Mouse (Mus musculus) cerebellum, adult 11 months (tissue): ENCODE results near the gene Mybpc3.

ENCODE experiments used
- DNase-seq: peaks from one replicate; pipeline ENCODE4 v3.0.0; 2022

The Mybpc3 gene

DNA sequence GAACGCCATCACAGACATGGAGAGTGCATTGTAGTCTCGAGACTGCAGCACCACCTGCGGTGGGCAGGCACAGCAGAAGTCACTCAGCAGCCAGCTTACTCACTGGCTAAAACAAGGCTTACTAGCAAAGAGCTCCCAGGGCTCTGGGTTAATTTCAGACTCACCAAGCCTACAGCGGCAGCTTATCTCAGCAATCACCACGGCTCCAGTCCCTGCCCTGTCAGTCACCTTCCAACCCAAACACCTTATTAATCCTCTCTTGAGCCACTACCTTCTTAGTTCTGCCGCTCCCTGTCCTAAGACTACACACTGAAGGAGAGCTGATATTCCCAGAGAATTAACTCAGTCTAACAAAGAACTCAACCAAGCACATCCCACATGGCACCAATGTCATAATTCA is 58.3 kb downstream of the Mybpc3 start:
- DNase-seq, result no peak

DNA sequence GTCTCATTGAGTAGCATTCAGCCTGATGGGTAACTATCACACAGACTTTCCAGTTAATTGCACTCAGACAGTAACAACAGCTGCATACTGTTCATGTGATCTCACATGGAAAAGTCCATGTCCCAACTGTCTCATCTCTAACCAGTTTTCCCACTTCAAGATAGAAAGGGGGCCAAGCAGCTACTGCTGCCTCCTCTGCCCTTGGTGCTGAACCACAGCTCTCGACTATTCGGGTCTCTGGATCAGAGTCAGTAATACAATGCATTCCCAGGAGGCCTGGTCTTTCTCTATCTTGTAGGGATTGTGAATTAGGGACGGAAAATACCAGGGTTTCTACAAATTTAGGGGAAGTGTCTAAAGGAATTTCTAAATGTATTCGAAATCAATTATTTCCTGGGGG is 61.9 kb downstream of the Mybpc3 start:
- DNase-seq, result no peak

DNA sequence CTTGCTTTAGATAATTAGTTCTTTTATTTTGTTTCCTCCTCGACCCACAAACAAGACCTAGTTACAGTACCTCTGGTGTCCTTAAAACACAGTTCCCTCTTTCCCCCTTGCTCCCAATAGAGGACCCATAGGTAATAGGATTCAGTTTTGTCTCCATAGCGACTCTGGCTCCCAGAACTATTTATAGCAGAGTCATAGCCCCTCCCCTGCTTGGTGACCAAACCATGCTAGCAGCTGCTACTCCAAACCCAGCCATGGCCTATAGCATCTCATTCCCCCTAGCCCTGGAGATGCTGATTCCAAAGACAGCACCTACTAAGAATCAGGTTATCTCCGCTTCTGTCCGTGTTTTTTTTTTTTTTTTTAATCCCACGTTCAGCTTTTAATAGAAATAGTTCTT is 62.8 kb downstream of the Mybpc3 start:
- DNase-seq, result peak; percentile 44

DNA sequence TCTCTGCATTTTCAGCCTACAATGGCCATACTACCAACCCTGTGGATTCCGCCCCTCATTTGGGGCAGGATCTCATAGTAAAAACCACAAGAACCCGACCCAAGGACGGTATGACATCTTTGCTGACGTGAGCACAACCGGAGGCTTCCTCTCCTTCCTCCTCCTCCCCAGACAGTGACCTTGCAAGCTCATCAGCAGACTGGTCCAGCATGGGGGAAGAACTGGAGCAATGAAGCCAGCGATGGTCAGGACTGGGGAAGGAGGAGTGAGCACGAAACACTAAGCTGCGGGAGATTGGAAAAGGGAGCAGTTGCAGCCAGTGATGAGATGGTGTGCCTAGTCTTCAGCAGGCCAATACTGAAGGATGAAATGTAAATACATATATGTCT is 64.1 kb downstream of the Mybpc3 start:
- DNase-seq, result peak; percentile 59

DNA sequence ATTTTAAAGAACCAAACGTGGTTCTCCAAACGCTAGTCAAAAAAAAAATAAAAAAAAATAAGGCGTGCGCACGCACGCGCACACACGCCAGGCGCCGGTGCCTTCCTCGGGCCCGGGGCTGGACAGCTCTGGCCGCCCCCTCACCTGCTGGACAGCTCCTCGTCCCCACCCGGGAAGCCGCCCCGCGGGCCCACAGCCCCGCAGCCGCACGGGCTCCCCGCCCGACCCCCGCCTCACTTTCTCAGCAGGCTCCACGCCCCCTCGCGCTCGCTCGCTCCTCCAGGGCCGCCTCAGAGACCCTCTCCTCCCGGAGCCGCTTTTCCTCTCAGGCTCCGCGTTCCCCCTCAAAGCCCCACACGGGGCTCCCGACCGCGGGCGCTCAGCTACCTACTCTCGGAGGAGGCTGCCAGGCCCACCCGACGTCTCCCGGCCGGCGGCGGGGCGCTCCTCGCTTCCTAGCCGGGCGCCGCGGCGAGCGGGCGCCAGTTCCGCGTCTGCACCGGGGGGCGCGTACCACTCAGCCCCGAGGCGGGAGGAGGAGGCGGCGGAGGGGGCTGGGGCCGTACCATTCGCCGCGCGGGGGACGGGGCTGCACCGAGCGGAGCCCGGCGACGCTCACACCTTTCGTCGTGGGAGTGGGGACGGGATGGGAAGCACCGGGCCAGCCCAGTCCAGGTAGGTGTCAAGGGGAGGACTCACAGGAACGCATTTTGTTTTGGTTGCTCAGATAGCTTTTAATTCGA is 64.6 kb downstream of the Mybpc3 start:
- peak; percentile 90 for DNase-seq

DNA sequence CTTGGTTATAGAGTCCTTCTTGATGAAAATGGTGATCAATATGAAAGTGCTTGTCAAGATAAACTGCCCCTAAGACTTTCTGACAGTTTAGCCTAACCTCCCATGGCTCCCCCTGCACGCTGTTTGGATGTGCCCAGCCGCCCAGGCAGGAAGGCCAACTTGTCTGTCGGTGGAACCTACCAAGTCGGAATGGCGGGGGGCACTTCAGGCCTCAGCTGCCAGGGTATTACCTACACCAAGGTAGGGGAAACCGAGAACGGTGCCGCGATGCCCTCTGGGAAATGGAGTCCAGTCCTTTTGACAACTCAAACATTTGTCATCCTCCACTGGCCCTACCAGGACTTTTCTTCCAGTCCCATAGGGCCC is 65.2 kb downstream of the Mybpc3 start:
- peak; percentile 99 for DNase-seq

DNA sequence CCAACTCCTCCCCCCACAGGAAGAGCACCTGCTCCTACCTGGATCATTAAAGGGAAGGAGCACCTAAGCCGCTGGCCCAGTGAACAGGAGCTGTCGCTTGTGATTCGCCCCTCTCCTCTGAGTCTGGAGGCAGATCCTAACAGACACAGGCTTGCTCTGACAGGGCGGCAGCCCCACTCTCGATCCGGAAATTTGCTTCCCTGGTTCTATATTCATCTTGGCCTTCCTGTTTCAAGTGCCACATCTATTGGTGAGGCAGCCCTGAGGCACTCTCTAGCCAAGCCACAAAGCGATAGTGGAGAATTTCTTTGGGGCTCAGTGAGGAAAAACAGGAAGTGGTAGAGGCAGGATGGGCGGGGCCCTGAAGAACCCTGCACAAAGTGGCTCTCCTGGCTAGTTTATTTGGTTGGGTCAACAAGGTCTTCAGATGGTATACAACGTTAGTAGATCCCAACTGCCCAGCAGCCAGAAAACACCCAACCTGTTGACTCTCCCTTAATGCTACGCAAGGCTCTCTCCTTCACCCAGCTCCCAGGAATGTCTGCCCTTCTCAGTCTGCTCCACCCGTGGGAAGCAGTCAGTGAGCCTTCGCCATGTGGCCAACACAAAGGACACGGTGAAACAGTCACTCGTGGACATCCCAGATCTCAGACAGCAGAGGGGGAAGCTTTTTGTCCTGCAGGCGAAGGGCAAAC is 65.9 kb downstream of the Mybpc3 start, which contains the start of gene Madd:
Gene Madd (minus strand): TSS at position 127 of the 695 bp plus-strand sequence.
- DNase-seq, result peak; percentile 27
